Mouse (Mus musculus) small intestine, adult 2 months (tissue): ENCODE measurements around the gene Dlg2.

Experiments used
- CTCF ChIP-seq: fragments of 200-500 bp; IDR thresholded peaks from 2 replicates; pipeline ENCODE4 v1.5.1; 2012; ENCODE audit warnings: low read depth, mild to moderate bottlenecking, control low read depth, inconsistent platforms, low read length, moderate library complexity, mixed read lengths; ENCODE audit not compliant: insufficient replicate concordance, insufficient read length; ENCODE audit errors: extremely low read depth
- POLR2A ChIP-seq: fragments of 200-500 bp; IDR thresholded peaks from 2 replicates; pipeline ENCODE4 v1.6.1; 2012; ENCODE audit warnings: low read depth, mild to moderate bottlenecking, control low read depth, inconsistent platforms, low read length, moderate library complexity

DNA sequence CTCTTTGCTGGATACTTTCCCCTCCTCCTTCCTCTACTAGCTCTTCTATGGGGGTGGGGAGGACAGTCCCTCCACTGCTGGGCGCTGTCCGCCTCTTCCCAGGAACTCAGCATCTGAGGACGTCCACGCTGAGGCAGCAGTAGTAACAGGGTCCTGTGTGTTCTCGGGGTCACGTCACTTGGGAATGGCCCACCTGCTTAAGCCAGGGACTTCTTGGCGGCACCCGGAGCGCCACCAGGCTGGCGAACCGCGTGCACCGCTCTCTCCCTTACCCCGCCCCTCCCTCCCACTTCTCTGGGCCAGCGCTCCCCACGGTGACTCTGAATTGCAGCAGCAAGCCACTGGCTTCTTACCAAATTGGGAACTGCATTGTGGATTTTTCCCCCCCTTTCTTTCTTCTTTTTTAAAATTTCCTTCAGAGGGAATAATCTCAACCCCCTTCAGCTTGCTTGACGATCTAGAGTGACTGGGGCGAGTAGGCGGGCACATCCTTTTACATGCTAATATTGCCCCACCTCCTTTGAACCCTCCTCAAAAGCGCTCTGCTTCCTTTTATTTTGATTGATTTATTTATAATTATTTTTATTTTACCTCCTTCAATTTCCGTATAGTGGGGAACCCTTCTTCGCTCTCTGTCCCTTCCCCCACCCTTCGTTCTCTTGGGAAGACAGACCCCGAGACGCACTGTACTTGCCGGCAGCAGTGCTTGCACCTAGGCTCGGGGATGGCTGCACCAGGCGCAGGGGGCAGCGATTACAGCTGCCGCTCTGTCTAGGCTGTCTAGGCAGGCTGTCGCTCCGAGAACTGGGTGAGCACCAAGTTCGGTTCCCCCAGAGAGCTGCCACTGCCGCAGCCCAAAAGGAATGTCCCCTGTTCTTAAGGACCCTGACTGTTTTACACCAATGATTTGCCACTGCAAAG is 785.8 kb downstream of the Dlg2 start:
- no peak for TF ChIP-seq CTCF
- TF ChIP-seq POLR2A = no peak
